Mouse (Mus musculus): ENCODE data around the gene Gm813. TPM values are rescaled to one million over a fixed set of nuclear protein-coding genes. Genes with fewer than 3 reads are reported as not detected.
"Not testable (repeated sequence)": the region's sequence is repeated elsewhere in the genome, so short reads cannot be mapped to it uniquely, and the experiment has no call there.

The Gm813 gene
- total RNA-seq (2017): not detected in 2 replicates

DNA sequence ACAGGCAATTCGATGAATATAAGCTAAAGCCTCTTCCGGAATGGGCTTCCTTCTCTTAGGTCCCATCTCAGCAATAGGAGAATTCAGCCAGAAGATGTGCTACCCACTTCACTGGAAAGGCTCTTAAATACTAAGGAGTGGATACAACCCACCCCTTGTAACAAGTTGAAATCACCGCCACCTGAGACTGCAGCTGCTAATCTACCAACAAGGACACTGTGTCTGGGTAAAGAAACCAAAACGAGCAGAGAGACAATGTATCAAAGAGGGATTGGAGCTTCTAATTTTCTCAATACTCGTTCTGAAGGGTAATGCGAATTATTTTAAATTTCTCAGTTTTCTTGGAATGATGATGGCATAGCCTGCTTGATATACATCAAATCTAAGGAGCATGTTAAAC is at the start of gene Gm813:
Gm813 (minus strand) TSS at position 101 of the 400 bp plus-strand sequence.
- no peak for ATAC-seq (replicated peaks; ENCODE audit: low read depth, poor library complexity, severe bottlenecking)

DNA sequence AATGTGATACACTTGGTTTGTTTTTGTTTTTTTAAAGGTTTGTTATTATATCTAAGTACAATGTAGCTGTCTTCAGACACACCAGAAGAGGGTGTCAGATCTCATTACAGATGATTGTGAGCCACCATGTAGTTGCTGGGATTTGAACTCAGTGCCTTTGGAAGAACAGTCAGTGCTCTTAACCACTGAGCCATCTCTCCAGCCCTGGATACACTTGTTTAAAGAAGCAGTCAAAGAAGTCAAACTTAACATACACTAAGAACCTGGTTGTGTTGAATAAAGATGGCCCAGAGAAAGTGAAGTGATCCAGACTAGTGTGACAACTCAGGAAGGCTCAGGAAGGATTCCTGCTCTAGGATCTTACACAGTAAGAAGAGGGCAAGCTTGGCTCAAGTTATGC is 48.4 kb upstream of the Gm813 start:
- ATAC-seq (replicated peaks; ENCODE audit: low read depth, poor library complexity, severe bottlenecking): not testable (repeated sequence)

GRCm38 (mm10) chr16:58663816-58664215 is 47.0 kb upstream of the Gm813 start:
- ATAC-seq (replicated peaks; ENCODE audit: low read depth, poor library complexity, severe bottlenecking): no peak

DNA sequence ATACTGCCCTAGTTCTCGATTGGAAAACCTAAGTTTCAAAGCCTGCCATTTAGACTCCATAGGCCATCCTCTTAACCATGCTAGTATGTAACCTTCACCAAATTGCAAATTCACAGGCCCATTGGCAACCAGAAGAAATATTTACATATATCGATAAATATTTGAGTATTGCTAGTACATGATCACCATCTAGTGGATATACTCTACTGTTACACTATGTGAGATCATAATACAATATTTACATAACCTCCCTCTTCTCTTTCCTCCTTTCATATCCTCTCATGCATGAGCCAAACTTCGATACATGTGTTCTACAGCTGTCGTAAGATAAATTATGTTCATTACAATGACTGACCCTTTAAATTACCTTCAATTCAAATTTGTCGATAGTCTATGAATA is 46.2 kb upstream of the Gm813 start:
- ATAC-seq (replicated peaks; ENCODE audit: low read depth, poor library complexity, severe bottlenecking): peak; percentile 82

GRCm38 (mm10) chr16:58662287-58662791 is 45.6 kb upstream of the Gm813 start:
- ATAC-seq (replicated peaks; ENCODE audit: low read depth, poor library complexity, severe bottlenecking): no peak

DNA sequence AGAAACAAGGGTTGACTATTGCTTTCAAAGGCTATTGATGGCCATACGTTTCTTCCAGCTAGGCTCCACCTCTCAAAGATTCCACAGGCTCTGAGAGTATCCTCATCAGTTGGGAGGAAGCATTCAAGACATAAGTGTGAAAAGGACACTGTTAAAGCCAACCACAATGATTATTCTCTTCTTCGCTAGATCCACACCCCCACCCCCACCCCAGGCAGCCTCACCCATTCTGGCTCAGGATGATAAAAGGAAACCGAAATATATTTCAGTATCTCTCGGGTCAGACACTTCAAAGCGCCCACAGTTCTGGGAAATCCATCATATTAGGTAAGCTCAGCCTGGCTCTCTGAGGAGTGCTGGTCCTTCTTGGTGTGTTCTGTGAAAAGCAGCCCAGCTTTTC is 45.0 kb upstream of the Gm813 start:
- ATAC-seq (replicated peaks; ENCODE audit: low read depth, poor library complexity, severe bottlenecking): peak; percentile 82

DNA sequence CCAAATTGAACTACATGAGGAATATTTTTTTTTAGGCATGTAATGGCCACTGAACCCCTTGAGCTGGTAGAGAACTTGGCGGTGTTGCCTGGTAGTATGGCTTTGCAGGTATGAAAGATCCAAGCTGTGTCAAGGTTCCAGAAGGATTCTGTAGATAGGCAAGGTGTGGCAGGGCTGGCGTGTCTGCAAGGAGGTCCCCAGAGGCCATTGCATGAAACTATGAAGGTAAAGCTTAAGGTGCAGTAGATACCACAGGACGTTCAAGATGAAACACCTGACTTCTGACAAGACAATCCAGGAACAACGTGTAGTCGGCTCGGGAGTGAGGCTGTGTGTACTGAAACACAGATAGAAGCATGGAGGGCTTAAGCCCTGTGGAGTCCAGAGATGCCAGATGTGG is 41.9 kb upstream of the Gm813 start:
- no peak for ATAC-seq (replicated peaks; ENCODE audit: low read depth, poor library complexity, severe bottlenecking)

GRCm38 (mm10) chr16:58656526-58656925 is 39.7 kb upstream of the Gm813 start:
- no peak for ATAC-seq (replicated peaks; ENCODE audit: low read depth, poor library complexity, severe bottlenecking)

DNA sequence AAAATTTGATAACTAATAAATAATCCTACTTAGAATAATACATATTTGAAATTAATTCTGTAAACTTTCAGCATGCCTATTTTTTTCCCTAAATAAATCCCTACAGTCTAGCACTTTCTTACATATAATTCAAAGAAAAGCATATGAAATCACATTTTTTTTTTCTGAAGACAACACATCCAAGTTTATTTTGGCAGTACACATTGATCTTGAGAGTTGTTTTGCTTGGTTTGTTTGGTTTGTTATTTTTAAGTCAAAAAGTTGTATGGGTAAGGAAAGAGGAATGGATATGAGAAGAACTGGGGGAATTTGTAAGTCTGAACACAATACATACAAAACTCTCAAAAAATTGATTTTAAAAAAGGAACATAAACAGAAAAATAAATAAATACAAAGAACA is 39.0 kb upstream of the Gm813 start:
- no peak for ATAC-seq (replicated peaks; ENCODE audit: low read depth, poor library complexity, severe bottlenecking)

DNA sequence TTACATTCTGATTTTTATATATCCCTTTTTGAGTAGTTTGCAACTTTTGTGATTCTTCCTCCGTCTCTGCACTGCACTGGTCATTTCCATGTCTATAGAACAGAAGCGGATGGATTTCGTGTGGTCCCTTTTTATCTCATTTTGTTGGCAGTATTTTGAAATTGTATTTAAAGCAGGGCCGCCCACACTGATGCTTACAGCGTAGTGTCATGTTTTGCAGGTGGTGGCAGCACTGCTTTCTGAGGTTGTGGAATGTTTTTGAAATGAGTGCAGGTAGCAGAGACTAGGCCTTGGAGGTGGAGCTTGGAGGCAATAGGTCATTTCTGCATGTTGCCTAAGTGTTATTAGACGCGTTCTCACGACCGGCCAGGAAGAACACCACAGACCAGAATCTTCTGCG is 33.2 kb upstream of the Gm813 start:
- ATAC-seq (replicated peaks; ENCODE audit: low read depth, poor library complexity, severe bottlenecking): no peak

- no peak; the same call in 1 of the 2 replicates for ATAC-seq (replicated peaks; ENCODE audit: low read depth, poor library complexity, severe bottlenecking)
Observed at GRCm38 (mm10) chr16:58638689-58639175, 22.0 kb upstream of the Gm813 start, which contains the start of gene E330017A01Rik. E330017A01Rik (minus strand) TSS chr16:58638739.

GRCm38 (mm10) chr16:58638016-58638415 is 21.2 kb upstream of the Gm813 start:
- ATAC-seq (replicated peaks; ENCODE audit: low read depth, poor library complexity, severe bottlenecking): peak; percentile 50; the same call in 1 of the 2 replicates

DNA sequence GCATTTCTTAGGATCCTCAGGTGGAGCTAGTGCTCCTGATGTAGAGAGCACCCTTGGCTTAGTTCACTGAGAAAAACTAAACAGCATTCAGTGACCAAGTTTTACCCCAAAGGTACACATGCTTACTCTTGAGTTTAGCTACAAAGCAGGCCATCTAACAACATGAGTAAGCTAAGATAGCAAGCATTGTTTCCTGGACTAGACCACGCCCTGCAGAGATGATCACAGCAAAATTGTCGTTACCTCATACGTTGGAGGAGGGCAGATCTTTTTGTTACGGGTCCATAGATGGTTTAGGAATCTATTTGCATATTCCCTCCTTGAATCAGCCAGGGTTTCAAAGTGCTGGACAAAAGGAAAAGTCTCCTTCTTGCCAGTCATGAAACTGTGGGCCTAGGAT is 20.7 kb upstream of the Gm813 start:
- peak; percentile 77; the same call in 1 of the 2 replicates for ATAC-seq (replicated peaks; ENCODE audit: low read depth, poor library complexity, severe bottlenecking)

GRCm38 (mm10) chr16:58635866-58636265 is 19.1 kb upstream of the Gm813 start:
- no peak for ATAC-seq (replicated peaks; ENCODE audit: low read depth, poor library complexity, severe bottlenecking)

GRCm38 (mm10) chr16:58629736-58630135 is 13.0 kb upstream of the Gm813 start:
- ATAC-seq (replicated peaks; ENCODE audit: low read depth, poor library complexity, severe bottlenecking): no peak

- no peak for ATAC-seq (replicated peaks; ENCODE audit: low read depth, poor library complexity, severe bottlenecking)
Observed at GRCm38 (mm10) chr16:58628968-58629367, 12.2 kb upstream of the Gm813 start.

GRCm38 (mm10) chr16:58628336-58628680 is 11.5 kb upstream of the Gm813 start:
- no peak for ATAC-seq (replicated peaks; ENCODE audit: low read depth, poor library complexity, severe bottlenecking)

DNA sequence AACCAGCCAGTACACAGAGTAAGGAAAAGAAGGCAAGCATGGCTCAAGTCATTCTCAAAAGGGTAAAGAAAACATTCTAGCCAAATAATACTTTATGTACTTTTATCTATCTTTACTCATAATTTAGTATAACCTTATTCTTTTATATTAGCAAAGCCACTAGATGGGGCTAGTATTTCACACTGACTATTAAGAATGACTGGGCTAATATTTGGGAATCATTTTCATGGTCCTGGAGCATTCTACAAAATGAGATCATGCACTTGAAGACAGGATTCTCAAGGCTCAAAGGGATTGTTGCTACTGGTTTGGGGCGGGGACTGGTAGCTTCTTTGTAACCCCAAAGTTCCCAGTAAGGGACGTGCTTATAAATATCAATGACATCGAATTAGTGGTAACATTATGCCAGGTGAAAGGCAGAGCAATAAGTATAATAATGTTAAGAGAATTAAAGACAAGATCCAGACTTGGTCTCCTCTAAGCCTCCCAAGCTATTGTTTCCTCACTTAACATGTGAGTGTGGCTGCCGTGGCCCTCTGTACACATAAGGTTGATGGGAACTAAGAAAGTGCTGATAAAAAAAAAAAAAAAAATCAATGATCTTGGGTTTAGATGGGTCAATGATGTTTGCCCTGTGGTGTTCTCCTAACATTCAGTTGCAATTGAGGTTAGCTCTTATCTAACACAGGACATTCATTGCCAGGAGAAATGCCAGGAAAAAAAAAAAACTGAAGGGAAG is 11.0 kb upstream of the Gm813 start:
- ATAC-seq (replicated peaks; ENCODE audit: low read depth, poor library complexity, severe bottlenecking): no peak

DNA sequence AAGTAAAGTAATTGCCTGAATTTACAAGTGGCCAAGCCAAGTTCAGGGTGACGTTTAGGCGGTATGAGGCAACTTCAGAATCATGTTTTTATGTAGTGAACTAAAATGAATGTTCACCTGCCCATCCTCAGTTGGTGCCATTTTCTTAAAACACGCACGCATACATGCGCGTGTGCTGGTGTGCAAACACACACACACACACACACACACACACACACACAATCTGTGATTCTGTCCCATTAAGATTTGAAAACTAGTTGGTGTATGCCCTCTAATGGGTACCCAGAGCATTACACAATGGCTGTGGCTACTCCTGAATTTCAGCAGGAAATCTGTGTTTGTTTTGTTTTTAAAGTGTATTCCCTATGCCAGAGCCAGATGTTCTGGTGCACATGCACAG is 7.2 kb upstream of the Gm813 start:
- ATAC-seq (replicated peaks; ENCODE audit: low read depth, poor library complexity, severe bottlenecking): peak; percentile 81

- ATAC-seq (replicated peaks; ENCODE audit: low read depth, poor library complexity, severe bottlenecking): no peak
Observed at GRCm38 (mm10) chr16:58623114-58623513, 6.3 kb upstream of the Gm813 start.

- no peak for ATAC-seq (replicated peaks; ENCODE audit: low read depth, poor library complexity, severe bottlenecking)
Observed at GRCm38 (mm10) chr16:58622377-58622776, 5.6 kb upstream of the Gm813 start.

DNA sequence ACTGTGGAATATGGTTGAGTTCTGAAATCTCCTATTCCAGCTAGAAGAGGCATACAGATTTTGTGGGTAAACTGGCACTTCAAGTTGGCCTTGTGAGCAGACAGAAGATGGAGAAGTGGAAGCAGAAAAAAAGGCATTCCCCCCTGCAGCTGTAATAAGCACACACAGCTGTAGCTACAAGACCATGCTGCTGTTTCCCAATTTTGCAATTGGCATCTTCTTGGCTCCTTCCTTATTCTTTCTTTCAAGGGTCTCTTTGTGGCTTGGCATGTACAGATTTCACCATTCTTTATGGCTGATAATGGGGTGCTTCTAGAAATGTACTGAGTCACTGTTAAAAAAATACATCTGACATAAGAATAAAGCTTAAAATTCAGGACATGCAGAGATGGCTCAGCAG is 568 bp upstream of the Gm813 start:
- ATAC-seq (replicated peaks; ENCODE audit: low read depth, poor library complexity, severe bottlenecking): peak; percentile 77

Measured in common myeloid progenitor, adult 5-6 weeks (primary cell).